Mouse (Mus musculus) intestine, embryonic 16.5 days (tissue): ENCODE measurements around the gene Asf1a. TPM values are rescaled to one million over a fixed set of nuclear protein-coding genes. Genes with fewer than 3 reads are reported as not detected.
"Not testable (repeated sequence)": the region's sequence is repeated elsewhere in the genome, so short reads cannot be mapped to it uniquely, and the experiment has no call there.

Source experiments
- ATAC-seq: fragments of 200-750 bp; cut with Nextera tagmentation; 2 replicates; pipeline ENCODE4 v1.8.0; 2017; ENCODE audit warnings: moderate TSS enrichment, moderate library complexity
- H3K27ac ChIP-seq: fragments of 300-500 bp; sonication (generic); 2 replicates; pipeline ENCODE4 v1.5.1; 2014; ENCODE audit warnings: mild to moderate bottlenecking, low read length
- H3K27me3 ChIP-seq: fragments of 300-500 bp; sonication (generic); replicated peaks from 2 replicates; pipeline ENCODE4 v1.6.1; 2014; ENCODE audit warnings: low read length, control low read depth, mixed read lengths; ENCODE audit not compliant: control insufficient read depth, insufficient read depth
- H3K36me3 ChIP-seq: fragments of 300-500 bp; sonication (generic); 2 replicates; pipeline ENCODE4 v1.6.1; 2014; ENCODE audit warnings: low read length, control low read depth; ENCODE audit not compliant: control insufficient read depth, insufficient read depth
- H3K4me1 ChIP-seq: fragments of 300-500 bp; sonication (generic); 2 replicates; pipeline ENCODE4 v1.6.1; 2014; ENCODE audit warnings: low read length, control low read depth, mixed read lengths; ENCODE audit not compliant: control insufficient read depth, insufficient read depth
- H3K4me2 ChIP-seq: fragments of 300-500 bp; sonication (generic); 2 replicates; pipeline ENCODE4 v1.6.1; 2014; ENCODE audit warnings: low read depth, low read length, control low read depth
- H3K4me3 ChIP-seq: fragments of 300-500 bp; sonication (generic); 2 replicates; pipeline ENCODE4 v1.5.1; 2014; ENCODE audit warnings: mild to moderate bottlenecking, low read length
- H3K9ac ChIP-seq: fragments of 300-500 bp; sonication (generic); 2 replicates; pipeline ENCODE4 v1.6.1; 2014; ENCODE audit warnings: low read depth, low read length
- H3K9me3 ChIP-seq: fragments of 300-500 bp; sonication (generic); 2 replicates; pipeline ENCODE4 v1.6.1; 2016; ENCODE audit warnings: low read length, control low read depth; ENCODE audit not compliant: control insufficient read depth
- WGBS: fragments of 180-500 bp; shearing (Covaris S2); extraction: QIAGEN DNeasy Blood & Tissue Kit; methylation state at CpG from one replicate; pipeline ENCODE4 v1.1.7; 2014; 5-methylcytosine and 5-hydroxymethylcytosine counted together
- polyA plus RNA-seq: library from polyadenylated mRNA; unstranded; fragments of >200 nt; fragmentation: Nextera tagmentation; extraction: Ambion mirVana; gene quantifications from 2 replicates; pipeline ENCODE4 v1.2.1, GENCODE M21; 2015

Gene Asf1a
- polyA plus RNA-seq, 1 experiment from 2014 or later = 71.2 TPM

DNA sequence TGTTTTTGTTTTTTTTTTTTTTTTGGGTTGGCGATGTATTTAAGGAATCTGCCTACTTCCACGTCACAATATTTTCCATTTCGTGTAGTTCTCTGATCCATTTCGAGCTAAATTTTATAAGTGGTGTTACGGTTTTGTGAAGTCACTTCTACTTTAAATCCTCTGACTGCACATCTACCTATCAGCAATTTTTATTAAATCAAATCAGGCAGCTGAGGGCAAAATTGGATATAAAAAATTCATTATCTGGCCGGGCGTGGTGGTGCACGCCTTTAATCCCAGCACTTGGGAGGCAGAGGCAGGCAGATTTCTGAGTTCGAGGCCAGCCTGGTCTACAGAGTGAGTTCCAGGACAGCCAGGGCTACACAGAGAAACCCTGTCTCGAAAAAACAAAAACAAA, 33.8 kb downstream of the Asf1a start, which contains the start of gene Mcm9:
TSS of gene Mcm9 (minus strand) at position 101 of the 400 bp plus-strand sequence.
- not testable (repeated sequence) for H3K9me3 ChIP-seq, H3K36me3 ChIP-seq, H3K4me1 ChIP-seq, H3K27me3 ChIP-seq, ATAC-seq
- 57% methylated on average over 10 of the region's 10 CpGs for WGBS
- Histone ChIP-seq H3K4me3 (peak within 1 kb of the TSS; percentile 77), H3K4me2 (peak within 1 kb of the TSS; percentile 53), H3K27ac (peak within 1 kb of the TSS; percentile 96), H3K9ac (peak within 1 kb of the TSS; percentile 88)

DNA sequence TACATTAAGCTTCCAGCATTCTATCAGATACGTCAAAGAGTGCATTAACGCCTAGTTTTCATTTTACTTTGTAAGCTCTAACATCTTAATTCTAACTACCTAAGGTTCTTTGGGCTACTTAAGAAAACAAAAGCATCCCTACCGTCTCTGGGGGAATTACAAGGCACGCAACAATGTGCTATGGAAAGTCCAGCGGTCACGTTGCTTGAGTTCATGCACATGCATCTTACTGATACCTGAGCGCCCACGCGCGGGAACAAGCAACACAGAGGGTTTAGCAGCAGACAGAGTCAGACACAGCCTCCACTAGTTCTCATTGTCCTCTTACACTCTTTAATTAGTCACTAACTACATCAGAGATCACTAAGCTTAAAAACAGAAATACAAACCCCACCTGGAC, 37.6 kb downstream of the Asf1a start:
- WGBS = 86% methylated on average over 10 of the region's 10 CpGs
- H3K36me3 ChIP-seq = no peaks in the 10 kb centered on the region
- no peak overlapping the region for H3K9ac ChIP-seq
- no peaks in the 10 kb centered on the region for H3K4me1 ChIP-seq
- no peaks in the 10 kb centered on the region for H3K27me3 ChIP-seq
- H3K4me3 ChIP-seq = no peak overlapping the region
- no peaks in the 10 kb centered on the region for H3K9me3 ChIP-seq
- H3K27ac ChIP-seq = no peak overlapping the region
- no peak overlapping the region for H3K4me2 ChIP-seq
- ATAC-seq = no peak

DNA sequence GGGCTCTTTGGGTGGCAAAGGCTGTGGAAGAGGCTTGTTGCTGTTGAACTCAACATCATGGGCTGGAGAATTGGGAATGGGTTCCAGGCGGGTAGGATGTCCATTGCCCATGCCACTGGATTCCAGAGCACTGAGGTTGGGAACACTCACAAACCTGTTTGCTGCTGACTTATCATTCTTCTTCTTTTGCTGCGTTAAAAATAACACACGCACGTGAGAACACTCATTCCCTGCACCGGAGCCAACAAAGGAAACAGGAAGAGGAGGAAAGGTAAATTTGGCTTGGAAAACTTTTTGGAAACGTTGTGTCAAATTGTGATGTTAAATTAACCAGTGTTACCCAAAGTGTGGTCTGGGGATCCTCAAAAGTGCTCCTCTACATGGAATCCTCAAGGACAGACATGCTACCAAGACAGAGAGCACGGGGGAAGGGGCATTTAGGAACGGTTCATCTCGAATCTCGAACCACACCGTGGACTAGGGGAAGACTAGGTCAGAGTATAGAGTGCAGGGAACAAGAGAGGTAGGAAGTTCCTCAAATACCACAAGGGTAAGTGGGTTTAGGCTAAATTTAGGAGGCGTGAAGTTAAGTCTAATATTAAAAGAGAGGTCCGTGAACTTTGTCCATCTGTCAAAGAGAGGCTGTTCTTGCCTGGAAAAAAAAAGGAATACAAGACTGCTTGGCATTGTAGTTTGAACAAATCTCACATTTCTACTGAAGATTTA, 38.9 kb downstream of the Asf1a start:
- Histone ChIP-seq H3K4me1 (no peaks in the 10 kb centered on the region), H3K27ac (no peak overlapping the region), H3K27me3 (no peaks in the 10 kb centered on the region), H3K36me3 (no peaks in the 10 kb centered on the region), H3K4me3 (no peak overlapping the region), H3K9me3 (no peaks in the 10 kb centered on the region), H3K4me2 (no peak overlapping the region), H3K9ac (no peak overlapping the region)
- ATAC-seq = no peak
- WGBS = 73% methylated on average over 13 of the region's 13 CpGs

DNA sequence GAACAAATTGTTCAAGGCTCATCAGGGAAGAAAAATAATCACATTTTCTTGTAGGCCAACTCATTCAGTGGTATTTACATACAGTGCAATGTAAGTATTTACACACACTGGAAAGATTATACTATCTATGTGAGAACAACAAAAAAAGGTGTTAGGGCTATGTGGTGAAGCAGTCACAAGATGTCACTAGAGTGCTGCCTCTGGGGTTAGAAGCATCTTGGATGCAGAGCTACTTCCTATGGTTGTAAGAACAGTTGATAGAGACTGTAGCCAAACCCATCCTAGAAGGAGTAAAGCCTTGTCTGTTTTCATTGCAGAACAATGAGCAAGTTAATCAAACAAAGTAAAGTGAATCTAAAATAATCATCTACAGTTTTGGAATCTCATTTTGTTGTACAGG, 45.0 kb downstream of the Asf1a start:
- no peak for ATAC-seq
- H3K27ac ChIP-seq = no peak overlapping the region
- no peaks in the 10 kb centered on the region for H3K4me1 ChIP-seq
- H3K9ac ChIP-seq = no peak overlapping the region
- H3K9me3 ChIP-seq = no peaks in the 10 kb centered on the region
- H3K4me3 ChIP-seq = no peak overlapping the region
- no peaks in the 10 kb centered on the region for H3K36me3 ChIP-seq
- no peaks in the 10 kb centered on the region for H3K27me3 ChIP-seq
- H3K4me2 ChIP-seq = no peak overlapping the region

DNA sequence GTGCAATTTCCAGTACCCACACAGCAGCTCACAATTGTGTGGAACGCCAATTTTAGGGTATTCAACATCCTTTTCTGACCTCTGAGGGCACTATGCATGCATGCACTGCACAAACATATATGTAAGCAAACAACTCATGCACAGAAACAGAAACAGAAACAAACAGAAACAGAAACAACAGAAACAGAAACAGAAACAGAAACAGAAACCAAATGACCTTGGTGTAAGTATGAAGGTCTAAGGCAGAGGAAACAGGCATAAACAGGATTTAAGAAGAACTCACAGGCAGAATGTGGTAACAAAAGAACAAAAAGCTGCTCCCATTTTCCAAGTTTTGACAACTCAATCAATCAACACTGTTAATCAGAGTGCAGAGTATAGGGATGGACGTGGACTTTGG, 54.1 kb downstream of the Asf1a start:
- no peaks in the 10 kb centered on the region for H3K9me3 ChIP-seq
- no peak overlapping the region for H3K4me2 ChIP-seq
- no peaks in the 10 kb centered on the region for H3K36me3 ChIP-seq
- no peak overlapping the region for H3K9ac ChIP-seq
- H3K27me3 ChIP-seq = no peaks in the 10 kb centered on the region
- H3K27ac ChIP-seq = no peak overlapping the region
- H3K4me3 ChIP-seq = no peak overlapping the region
- no peaks in the 10 kb centered on the region for H3K4me1 ChIP-seq
- 74% methylated on average over 2 of the region's 2 CpGs for WGBS
- ATAC-seq = no peak

DNA sequence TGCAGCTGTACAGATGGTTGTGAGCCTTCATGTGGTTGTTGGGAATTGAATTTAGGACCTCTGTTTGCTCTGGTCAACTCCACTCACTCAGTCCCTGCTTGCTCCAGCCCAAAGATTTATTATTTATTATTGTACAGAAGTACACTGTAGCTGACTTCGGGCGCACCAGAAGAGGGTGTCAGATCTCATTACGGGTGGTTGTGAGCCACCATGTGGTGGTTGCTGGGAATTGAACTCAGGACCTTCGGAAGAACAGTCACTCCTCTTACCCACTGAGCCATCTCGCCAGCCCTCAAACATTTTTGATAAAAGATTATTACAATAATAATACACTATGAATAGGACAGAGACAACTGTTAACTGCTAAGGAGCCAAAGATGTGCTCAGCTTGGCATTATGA, 57.7 kb downstream of the Asf1a start:
- not testable (repeated sequence) for H3K9ac ChIP-seq, H3K27ac ChIP-seq, H3K4me3 ChIP-seq, H3K27me3 ChIP-seq, H3K36me3 ChIP-seq, H3K4me2 ChIP-seq, ATAC-seq, H3K4me1 ChIP-seq, H3K9me3 ChIP-seq
- WGBS = 74% methylated on average over 5 of the region's 5 CpGs

Other genes starting within 250 kb of the Asf1a start
- gene Cep85l, start 216.8 kb upstream of the Asf1a start, polyA plus RNA-seq = 1.3 and 1.8 TPM in 2 replicates
- 5.6 and 5.8 TPM in 2 replicates for gene Mcm9, start 33.7 kb downstream of the Asf1a start, polyA plus RNA-seq
- 2.0 and 2.4 TPM in 2 replicates for gene Fam184a, start 154.4 kb downstream of the Asf1a start, polyA plus RNA-seq